ENCODE assay signal across 30 mouse cellular contexts in genomic region chr11:32794759-32795445, GRCm38 (mm10). TPM values are rescaled to one million over a fixed set of nuclear protein-coding genes. Genes with fewer than 3 reads are reported as not detected.
DNase-seq lines count a peak whose midpoint lies in the region; ATAC-seq and TF ChIP-seq lines count a peak whose summit lies in the region.
"Had no signal": no experiment of that assay in that cellular context is flagged by ENCODE, and none has a peak within 500 bp of the region (broad histone marks: within the 10 kb centered on the region; RNA-seq: fewer than 3 reads in every experiment).

No protein-coding gene starts in this region.

- no peaks in the 10 kb centered on the region for H3K4me1 ChIP-seq in lung, postnatal 0 days (ENCODE audit: insufficient read depth, low read depth, low read length)
- H3K4me1 ChIP-seq: embryonic facial prominence, embryonic 15.5 days; hindbrain, embryonic 10.5 days; liver, embryonic 13.5 days; megakaryocyte, embryonic 14.5 days; neural tube, embryonic 12.5 days; stomach, embryonic 15.5 days had no signal

- H3K4me3 ChIP-seq in lung, postnatal 0 days (ENCODE audit: low read depth, low read length) = no peak overlapping the region
- H3K4me3 ChIP-seq: embryonic facial prominence, embryonic 15.5 days; heart, embryonic 12.5 days; hindbrain, embryonic 10.5 days; limb, embryonic 12.5 days; liver, embryonic 13.5 days; lung, embryonic 15.5 days; megakaryocyte, embryonic 14.5 days; neural tube, embryonic 12.5 days; stomach, embryonic 15.5 days had no signal

- H3K27ac ChIP-seq in lung, postnatal 0 days (ENCODE audit: low read length) = no peak overlapping the region
- H3K27ac ChIP-seq: embryonic facial prominence, embryonic 15.5 days; hindbrain, embryonic 10.5 days; limb, embryonic 12.5 days; liver, embryonic 13.5 days; lung, embryonic 15.5 days; neural tube, embryonic 12.5 days; stomach, embryonic 15.5 days had no signal

- TF ChIP-seq CTCF in lung, postnatal 0 days (IDR thresholded peaks at IDR 0.05) = no peak

- no peak for ATAC-seq in lung, postnatal 0 days
- ATAC-seq: forebrain, embryonic 14.5 days; intestine, postnatal 0 days had no signal

- H3K9me3 ChIP-seq in lung, postnatal 0 days (ENCODE audit: low read length) = no peaks in the 10 kb centered on the region
- H3K9me3 ChIP-seq: embryonic facial prominence, embryonic 15.5 days; heart, embryonic 12.5 days; hindbrain, embryonic 10.5 days; liver, embryonic 13.5 days; lung, embryonic 15.5 days; neural tube, embryonic 12.5 days; stomach, embryonic 15.5 days had no signal

- no peak for TF ChIP-seq EP300 in lung, postnatal 0 days (IDR thresholded peaks at IDR 0.05)

- peak; percentile 7 for DNase-seq in cerebellum, adult 9-11 months
- no peak for DNase-seq in cerebellum, adult 8-10 months
- DNase-seq in lung, postnatal 0 days (ENCODE audit: low spot score) = peak; percentile 10
- DNase-seq in lung, adult 18-20 months = no peak
- peak; percentile 67 for DNase-seq in Muller cell, postnatal 12 days (ENCODE audit: inconsistent ontology term)
- peak; percentile 20 for DNase-seq in retina, embryonic 14.5 days (ENCODE audit: low spot score)
- DNase-seq in adrenal gland, postnatal 10 days = no peak
- DNase-seq: cerebellum, adult 18-20 months; gastrocnemius, postnatal 14 days; heart, adult 11 months; heart, postnatal 10 days; kidney, postnatal 10 days; layer of hippocampus, postnatal 36 days; liver, embryonic 13.5 days; midbrain, embryonic 14.5 days; thymus, adult 2 months; thymus, postnatal 4 days had no signal

- no peaks in the 10 kb centered on the region for H3K27me3 ChIP-seq in lung, postnatal 0 days (replicated peaks; ENCODE audit: insufficient read depth, low read length)
- H3K27me3 ChIP-seq: embryonic facial prominence, embryonic 15.5 days; heart, embryonic 12.5 days; limb, embryonic 12.5 days; liver, embryonic 13.5 days; lung, embryonic 15.5 days; neural tube, embryonic 12.5 days; stomach, embryonic 15.5 days had no signal

- no peak overlapping the region for H3K4me2 ChIP-seq in lung, postnatal 0 days (replicated peaks; ENCODE audit: low read depth, low read length)
- H3K4me2 ChIP-seq: embryonic facial prominence, embryonic 15.5 days; limb, embryonic 12.5 days; liver, embryonic 13.5 days; lung, embryonic 15.5 days; neural tube, embryonic 12.5 days; stomach, embryonic 15.5 days had no signal

- H3K36me3 ChIP-seq in lung, postnatal 0 days (ENCODE audit: insufficient read depth, low read length) = no peaks in the 10 kb centered on the region
- H3K36me3 ChIP-seq: embryonic facial prominence, embryonic 15.5 days; heart, embryonic 12.5 days; hindbrain, embryonic 10.5 days; limb, embryonic 12.5 days; liver, embryonic 13.5 days; lung, embryonic 15.5 days; neural tube, embryonic 12.5 days; stomach, embryonic 15.5 days had no signal

- no peak overlapping the region for H3K9ac ChIP-seq in lung, postnatal 0 days (replicated peaks; ENCODE audit: low read depth)
- H3K9ac ChIP-seq: embryonic facial prominence, embryonic 15.5 days; heart, embryonic 12.5 days; limb, embryonic 12.5 days; liver, embryonic 13.5 days; lung, embryonic 15.5 days; neural tube, embryonic 12.5 days; stomach, embryonic 15.5 days had no signal

- 42% methylated on average over 10 of the region's 10 CpGs for WGBS in lung, postnatal 0 days

RNA-seq across cellular contexts. Expression of gene Smim23, which starts 29.5 kb away (rescaled TPM):
- polyA plus RNA-seq in lung, postnatal 0 days (2015; fragmentation: Nextera tagmentation; extraction: Ambion mirVana) = not detected in 2 replicates
- total RNA-seq in adrenal gland, postnatal 10 days (2021) = not detected
- total RNA-seq: adrenal gland, postnatal 4 days; common myeloid progenitor, adult 5-6 weeks; gastrocnemius, postnatal 14 days; heart, postnatal 10 days; layer of hippocampus, postnatal 36 days; left cerebral cortex, postnatal 14 days had no signal
- polyA plus RNA-seq: embryonic facial prominence, embryonic 15.5 days; forebrain, embryonic 14.5 days; heart, embryonic 12.5 days; hindbrain, embryonic 10.5 days; intestine, postnatal 0 days; limb, embryonic 12.5 days; liver, embryonic 13.5 days; lung, embryonic 15.5 days; midbrain, embryonic 14.5 days; neural tube, embryonic 12.5 days; stomach, embryonic 15.5 days; thymus, adult 2 months had no signal

Comparison
In these comparisons a context has a peak if more than half of its experiments do, and no peak if none do; other contexts are left out.
1. DNase-seq: peak in cerebellum, adult 9-11 months (single experiment), lung, postnatal 0 days (single experiment), Muller cell, postnatal 12 days (single experiment) and retina, embryonic 14.5 days (single experiment); none in cerebellum, adult 8-10 months (single experiment), lung, adult 18-20 months (0 of 2) and adrenal gland, postnatal 10 days (single experiment).